Mouse (Mus musculus) forebrain, embryonic 11.5 days (tissue): ENCODE results near the gene Opn4. TPM values are rescaled to one million over a fixed set of nuclear protein-coding genes. Genes with fewer than 3 reads are reported as not detected.

Experiments
- ATAC-seq: fragments of 200-750 bp; cut with Nextera tagmentation; replicated peaks from 2 replicates; pipeline ENCODE4 v1.8.0; 2017; ENCODE audit warnings: moderate TSS enrichment; ENCODE audit not compliant: low FRiP score
- DNase-seq: peaks from one replicate; pipeline ENCODE4 v3.0.0-alpha.2; 2017; ENCODE audit warnings: low spot score
- H3K27ac ChIP-seq: fragments of 300-500 bp; sonication (generic); 2 replicates; pipeline ENCODE4 v1.5.1; 2014; ENCODE audit warnings: low read depth, low read length
- H3K27me3 ChIP-seq: fragments of 300-500 bp; sonication (generic); 2 replicates; pipeline ENCODE4 v1.6.1; 2014; ENCODE audit warnings: mild to moderate bottlenecking, low read length, mixed read lengths; ENCODE audit not compliant: control insufficient read depth, insufficient read depth
- H3K36me3 ChIP-seq: fragments of 300-500 bp; sonication (generic); 2 replicates; pipeline ENCODE4 v1.6.1; 2014; ENCODE audit warnings: mild to moderate bottlenecking, low read length, moderate library complexity, mixed read lengths; ENCODE audit not compliant: control insufficient read depth, insufficient read depth
- H3K4me1 ChIP-seq: fragments of 300-500 bp; sonication (generic); replicated peaks from 2 replicates; pipeline ENCODE4 v1.6.1; 2014; ENCODE audit warnings: low read length, mixed read lengths; ENCODE audit not compliant: control insufficient read depth, insufficient read depth
- H3K4me2 ChIP-seq: fragments of 300-500 bp; sonication (generic); 2 replicates; pipeline ENCODE4 v1.6.1; 2014; ENCODE audit warnings: low read depth, mild to moderate bottlenecking, low read length, moderate library complexity, mixed read lengths; ENCODE audit not compliant: severe bottlenecking
- H3K4me3 ChIP-seq: fragments of 300-500 bp; sonication (generic); 2 replicates; pipeline ENCODE4 v1.5.1; 2014; ENCODE audit warnings: low read depth, low read length
- H3K9ac ChIP-seq: fragments of 300-500 bp; sonication (generic); 2 replicates; pipeline ENCODE4 v1.6.1; 2014; ENCODE audit warnings: low read length
- H3K9me3 ChIP-seq: fragments of 300-500 bp; sonication (generic); 2 replicates; pipeline ENCODE4 v1.6.1; 2016; ENCODE audit warnings: low read length, mixed read lengths; ENCODE audit not compliant: control insufficient read depth
- WGBS: fragments of 180-500 bp; shearing (Covaris S2); extraction: QIAGEN DNeasy Blood & Tissue Kit; methylation state at CpG from one replicate; pipeline ENCODE4 v1.1.7; 2014; 5-methylcytosine and 5-hydroxymethylcytosine counted together
- polyA plus RNA-seq: library from polyadenylated mRNA; unstranded; fragments of >200 nt; fragmentation: Nextera tagmentation; extraction: Ambion mirVana; gene quantifications from 2 replicates; pipeline ENCODE4 v1.2.1, GENCODE M21; 2014

The Opn4 gene
- polyA plus RNA-seq, 1 experiment from 2014 or later = 0.12 TPM

DNA sequence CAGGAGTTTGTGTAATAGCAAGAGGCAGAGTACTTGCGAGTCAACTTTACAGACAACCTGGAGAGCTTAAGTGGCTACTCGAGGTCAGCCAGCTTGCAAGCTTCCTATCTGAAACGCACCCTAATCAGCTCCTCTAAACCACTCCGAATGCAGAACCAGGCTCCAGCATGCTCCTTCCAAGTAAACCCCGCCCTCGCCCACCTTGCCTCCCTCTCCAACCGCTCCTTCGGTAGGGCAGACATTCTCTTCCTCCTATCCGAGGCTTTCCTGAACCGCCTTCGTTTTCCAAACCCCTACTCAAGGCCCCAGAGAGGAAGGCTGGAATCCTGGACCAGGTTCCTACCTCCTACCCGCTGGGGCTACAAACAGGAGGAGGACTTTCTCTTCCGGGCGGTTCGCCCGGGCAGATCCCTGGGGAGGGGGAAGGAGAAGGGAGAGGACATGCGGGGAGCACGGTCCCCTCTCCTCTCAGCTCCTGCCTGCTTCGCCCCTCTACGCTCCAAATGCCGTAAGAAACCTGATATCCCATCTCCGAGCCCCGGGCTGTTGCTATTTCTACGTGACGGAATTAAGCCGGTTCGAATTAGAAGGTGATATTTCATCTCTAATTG is 51.4 kb downstream of the Opn4 start:
- H3K4me1 ChIP-seq = 0 out of 2 replicates have a peak, but pooled peaks cover 2% of the 10 kb centered on the region
- H3K27ac ChIP-seq = no peak overlapping the region
- H3K9me3 ChIP-seq = no peaks in the 10 kb centered on the region
- H3K4me3 ChIP-seq = peak overlapping the region; percentile 72
- H3K4me2 ChIP-seq = peak overlapping the region; percentile 94
- H3K27me3 ChIP-seq = peaks cover 2% of the 10 kb centered on the region; the same call in 1 of the 2 replicates
- peak overlapping the region; percentile 86 for H3K9ac ChIP-seq
- WGBS = under 1% methylated on average over 27 of the region's 27 CpGs
- H3K36me3 ChIP-seq = no peaks in the 10 kb centered on the region
- peak; percentile 65 for ATAC-seq
- peak; percentile 78 for DNase-seq

DNA sequence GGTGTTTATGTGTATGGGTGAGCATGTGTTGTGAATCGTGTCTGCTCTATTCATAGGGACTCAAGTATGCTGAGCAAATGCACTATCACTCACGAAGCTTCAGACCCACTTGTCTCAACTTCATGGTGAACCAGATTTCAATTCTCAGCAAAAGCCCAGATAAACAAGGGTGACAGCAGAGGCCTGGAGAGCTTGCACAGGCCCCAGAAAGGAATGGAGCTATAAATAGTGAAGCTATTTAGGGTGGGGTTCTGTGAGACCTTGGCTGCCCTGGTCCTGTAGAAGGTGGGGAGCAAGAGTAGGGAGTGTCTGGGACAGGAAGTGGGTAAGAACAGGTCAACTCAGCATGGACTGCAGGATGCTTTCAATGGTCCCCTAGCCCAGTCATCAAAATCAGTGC is 55.4 kb downstream of the Opn4 start:
- Histone ChIP-seq H3K4me1 (0 out of 2 replicates have a peak, but pooled peaks cover 5% of the 10 kb centered on the region), H3K4me2 (no peak overlapping the region), H3K36me3 (no peaks in the 10 kb centered on the region), H3K27me3 (peaks cover 2% of the 10 kb centered on the region; the same call in 1 of the 2 replicates), H3K4me3 (no peak overlapping the region), H3K9me3 (no peaks in the 10 kb centered on the region), H3K9ac (no peak overlapping the region), H3K27ac (no peak overlapping the region)
- WGBS = 79% methylated on average over 2 of the region's 2 CpGs
- no peak for DNase-seq
- no peak for ATAC-seq

GRCm38 (mm10) chr14:34544001-34544400 is 55.9 kb downstream of the Opn4 start:
- Histone ChIP-seq H3K27me3 (peaks cover 2% of the 10 kb centered on the region; the same call in 1 of the 2 replicates), H3K9me3 (no peaks in the 10 kb centered on the region), H3K4me1 (0 out of 2 replicates have a peak, but pooled peaks cover 5% of the 10 kb centered on the region), H3K27ac (no peak overlapping the region), H3K9ac (no peak overlapping the region), H3K4me3 (no peak overlapping the region), H3K4me2 (no peak overlapping the region), H3K36me3 (no peaks in the 10 kb centered on the region)
- WGBS = 88% methylated on average over 6 of the region's 6 CpGs
- ATAC-seq = no peak
- DNase-seq = no peak

GRCm38 (mm10) chr14:34543596-34543995 is 56.3 kb downstream of the Opn4 start:
- DNase-seq = no peak
- Histone ChIP-seq H3K9ac (no peak overlapping the region), H3K27me3 (peaks cover 2% of the 10 kb centered on the region; the same call in 1 of the 2 replicates), H3K4me1 (0 out of 2 replicates have a peak, but pooled peaks cover 5% of the 10 kb centered on the region), H3K9me3 (no peaks in the 10 kb centered on the region), H3K36me3 (no peaks in the 10 kb centered on the region), H3K4me3 (no peak overlapping the region), H3K4me2 (no peak overlapping the region), H3K27ac (no peak overlapping the region)
- 74% methylated on average over 6 of the region's 6 CpGs for WGBS
- no peak for ATAC-seq

GRCm38 (mm10) chr14:34541896-34542295 is 58.0 kb downstream of the Opn4 start:
- H3K4me1 ChIP-seq = 0 out of 2 replicates have a peak, but pooled peaks cover 2% of the 10 kb centered on the region
- no peaks in the 10 kb centered on the region for H3K27me3 ChIP-seq
- no peak overlapping the region for H3K9ac ChIP-seq
- H3K9me3 ChIP-seq = no peaks in the 10 kb centered on the region
- ATAC-seq (no peak), DNase-seq (no peak)
- H3K27ac ChIP-seq = no peak overlapping the region
- 88% methylated on average over 5 of the region's 5 CpGs for WGBS
- no peak overlapping the region for H3K4me3 ChIP-seq
- H3K36me3 ChIP-seq = no peaks in the 10 kb centered on the region
- H3K4me2 ChIP-seq = no peak overlapping the region

DNA sequence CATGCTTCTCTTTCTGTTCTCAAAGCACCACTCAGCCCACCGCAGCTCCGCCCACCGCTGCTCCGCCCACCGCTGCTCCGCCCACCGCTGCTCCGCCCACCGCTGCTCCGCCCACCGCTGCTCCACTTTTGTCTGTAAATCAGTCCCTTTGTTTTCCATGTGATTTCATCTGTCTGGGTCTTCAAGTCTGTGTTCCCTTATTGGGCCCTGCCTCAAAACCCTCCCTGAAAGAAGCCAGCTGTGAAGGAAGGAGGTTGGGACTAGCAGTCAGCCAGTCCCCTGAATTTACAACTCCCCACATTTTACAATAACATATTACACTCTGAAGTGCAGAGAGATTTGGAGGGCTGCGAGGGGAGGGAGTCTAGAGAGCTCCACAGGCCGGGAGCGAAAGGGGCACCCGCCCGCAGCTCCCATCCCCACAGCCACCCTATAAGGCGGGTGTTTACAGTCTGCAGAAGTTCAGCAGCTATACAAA is 59.2 kb downstream of the Opn4 start:
- Histone ChIP-seq H3K4me3 (no peak overlapping the region), H3K9ac (no peak overlapping the region), H3K27ac (no peak overlapping the region), H3K27me3 (no peaks in the 10 kb centered on the region), H3K4me2 (0 out of 2 replicates have a peak overlapping the region, but pooled peaks have one; percentile 8), H3K36me3 (no peaks in the 10 kb centered on the region), H3K9me3 (no peaks in the 10 kb centered on the region), H3K4me1 (0 out of 2 replicates have a peak, but pooled peaks cover 2% of the 10 kb centered on the region)
- WGBS = 15% methylated on average over 17 of the region's 17 CpGs
- DNase-seq (peak; percentile 55), ATAC-seq (peak; percentile 51; the same call in 1 of the 2 replicates)

Other genes starting within 250 kb of the Opn4 start
- not detected in 2 replicates for gene Fam25c, start 244.7 kb downstream of the Opn4 start, polyA plus RNA-seq
- 3.7 and 5.4 TPM in 2 replicates for gene Sncg, start 225.4 kb downstream of the Opn4 start, polyA plus RNA-seq
- gene Mmrn2, start 224.7 kb downstream of the Opn4 start, polyA plus RNA-seq = 7.2 and 7.6 TPM in 2 replicates
- 56.0 and 60.4 TPM in 2 replicates for gene Bmpr1a, start 96.8 kb downstream of the Opn4 start, polyA plus RNA-seq
- not detected in 2 replicates for gene 9230112D13Rik, start 77.3 kb downstream of the Opn4 start, polyA plus RNA-seq
- not detected in 2 replicates for gene Ldb3, start 11.5 kb downstream of the Opn4 start, polyA plus RNA-seq
- gene Wapl, start 73.8 kb upstream of the Opn4 start, polyA plus RNA-seq = 33.7 and 34.5 TPM in 2 replicates
- gene Grid1, start 220.0 kb upstream of the Opn4 start, polyA plus RNA-seq = 0.36 and 0.72 TPM in 2 replicates